Mouse (Mus musculus) monocyte, adult 5-6 weeks (primary cell): ENCODE measurements around the gene Batf3. TPM values are rescaled to one million over a fixed set of nuclear protein-coding genes. Genes with fewer than 3 reads are reported as not detected.
"Not testable (repeated sequence)": the region's sequence is repeated elsewhere in the genome, so short reads cannot be mapped to it uniquely, and the experiment has no call there.

Experiments
- ATAC-seq: fragments of 153-309, 156-312 bp; replicated peaks from 2 replicates; pipeline ENCODE4 v1.8.0; 2017; ENCODE audit warnings: mild to moderate bottlenecking; ENCODE audit not compliant: low TSS enrichment, insufficient number of reproducible peaks, severe bottlenecking, poor library complexity, low FRiP score
- total RNA-seq: library from RNA; stranded (forward); fragments of 200-1000, 200-491, 200-594 nt; gene quantifications from 3 replicates; pipeline ENCODE4 v1.2.3, GENCODE M21; 2017

Batf3 gene
- total RNA-seq, 1 experiment from 2014 or later: 2.3 TPM

DNA sequence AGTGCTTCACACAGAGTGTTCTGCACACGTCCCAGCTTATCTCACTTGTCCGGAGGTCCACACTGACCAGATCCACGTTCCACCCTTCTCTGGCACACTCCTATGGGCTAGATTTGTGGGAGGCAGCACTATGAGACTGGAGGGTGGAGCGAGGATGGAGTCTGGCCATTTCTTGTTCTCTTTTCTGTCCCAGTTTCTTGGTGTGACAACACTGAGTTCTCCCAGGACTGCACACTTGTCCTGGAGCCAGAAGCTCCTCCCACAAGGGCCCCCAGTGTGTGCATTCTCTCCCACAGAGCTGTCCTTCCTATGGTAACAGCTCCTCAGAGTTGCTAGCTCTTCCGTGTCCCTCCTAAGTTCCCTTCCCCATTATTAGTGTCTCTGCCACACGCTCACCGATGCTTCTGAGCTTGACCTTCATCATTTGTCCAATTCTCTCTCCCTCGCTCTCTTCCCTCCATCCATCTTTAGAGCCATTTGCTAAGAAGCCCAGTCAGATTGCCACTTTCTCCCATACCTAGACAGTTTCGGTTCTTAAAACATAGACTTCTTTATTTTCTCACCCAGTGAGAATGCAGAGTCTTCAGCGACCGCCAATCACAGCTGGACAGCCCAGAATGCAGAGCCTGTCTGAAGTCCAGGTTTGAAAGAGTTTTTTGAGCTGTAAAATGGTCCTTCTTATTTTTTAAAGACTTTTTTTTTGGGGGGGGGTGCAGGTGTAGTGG is 18.0 kb downstream of the Batf3 start:
- ATAC-seq: no peak

- ATAC-seq: no peak
These were observed 25.1 kb downstream of the Batf3 start for GRCm38 (mm10) chr1:191122744-191123143.

DNA sequence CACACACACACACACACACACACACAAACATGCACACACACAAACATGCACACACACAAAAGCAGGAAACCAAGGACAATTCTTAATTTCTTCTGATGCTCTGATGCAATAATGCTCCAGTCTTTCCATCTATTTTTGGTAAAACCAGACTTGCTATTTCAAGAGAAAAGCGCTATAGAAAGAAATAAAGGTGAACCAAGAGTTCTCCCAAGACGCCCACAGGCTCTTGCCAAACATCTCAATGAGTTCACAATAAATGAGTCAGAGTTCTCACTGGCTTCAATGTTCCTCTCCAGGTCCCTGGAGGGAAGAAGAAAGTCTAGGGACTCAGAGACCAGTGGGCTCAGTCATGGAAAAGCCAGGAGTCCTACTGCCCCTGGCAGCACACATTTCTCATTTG is 26.0 kb downstream of the Batf3 start:
- ATAC-seq: no peak

DNA sequence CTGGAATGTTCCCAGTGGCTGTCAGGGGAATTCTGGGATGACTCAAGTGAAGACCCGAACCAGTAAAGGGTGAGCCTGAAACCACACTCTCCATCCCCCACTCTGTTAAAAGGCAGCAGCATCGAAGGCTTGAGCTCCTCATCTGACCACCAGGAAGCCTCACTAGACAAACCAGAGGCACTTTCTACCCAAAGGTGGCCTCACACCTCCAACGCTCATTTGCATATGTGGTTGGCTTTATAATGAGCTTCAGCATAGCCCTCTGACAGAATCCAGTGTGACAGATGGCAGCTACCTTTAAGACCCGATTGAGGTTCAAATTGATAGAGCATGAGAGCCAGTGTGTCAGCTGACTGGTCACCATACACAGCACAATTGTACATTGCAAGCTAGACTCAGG is 26.6 kb downstream of the Batf3 start:
- no peak for ATAC-seq

GRCm38 (mm10) chr1:191125811-191126638 is 28.4 kb downstream of the Batf3 start:
- ATAC-seq: peak; percentile 92

- ATAC-seq: no peak
These were observed 34.0 kb downstream of the Batf3 start for GRCm38 (mm10) chr1:191131692-191132091.

- ATAC-seq: no peak
These were observed 34.6 kb downstream of the Batf3 start for GRCm38 (mm10) chr1:191132240-191132639.

- ATAC-seq: no peak
These were observed 35.3 kb downstream of the Batf3 start for GRCm38 (mm10) chr1:191132934-191133333.

DNA sequence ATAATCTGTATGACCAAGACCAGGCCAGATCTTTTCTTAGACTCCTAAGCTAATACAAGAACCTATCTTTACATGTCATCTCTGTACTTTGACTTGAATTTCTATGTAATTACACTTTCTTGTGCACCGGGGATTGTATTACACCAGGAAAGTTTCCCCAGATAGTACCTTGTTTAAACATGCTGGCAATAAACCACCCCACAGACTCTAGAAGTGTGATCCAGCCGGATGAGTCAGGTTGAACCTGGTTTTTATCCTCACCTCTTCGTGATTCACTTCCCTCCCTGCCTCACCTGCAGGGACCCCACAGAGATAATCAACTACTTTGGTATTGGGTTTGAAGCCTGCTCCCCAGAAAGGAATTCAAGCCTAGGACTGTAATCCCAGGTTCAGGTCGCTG is 37.8 kb downstream of the Batf3 start:
- ATAC-seq: no peak

DNA sequence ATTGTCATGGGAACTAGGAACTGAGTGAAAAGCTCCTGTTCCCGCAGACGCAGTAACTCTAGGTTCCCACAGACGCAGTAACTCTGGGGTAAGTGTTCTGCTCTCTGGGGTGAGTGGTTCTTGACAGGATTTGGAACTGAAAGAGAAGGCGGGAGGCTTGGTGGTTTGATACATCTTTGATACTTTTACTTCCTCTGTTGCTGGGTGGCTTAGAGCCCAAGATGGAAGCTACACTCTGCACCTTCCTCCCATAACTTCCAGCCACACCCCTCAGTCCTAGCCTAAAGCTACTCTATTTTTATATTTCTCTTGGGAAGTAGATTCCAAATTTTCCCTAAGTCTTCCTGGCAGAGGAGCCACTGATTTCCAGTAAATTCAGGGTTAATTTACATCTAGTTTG is 40.8 kb downstream of the Batf3 start:
- no peak for ATAC-seq

DNA sequence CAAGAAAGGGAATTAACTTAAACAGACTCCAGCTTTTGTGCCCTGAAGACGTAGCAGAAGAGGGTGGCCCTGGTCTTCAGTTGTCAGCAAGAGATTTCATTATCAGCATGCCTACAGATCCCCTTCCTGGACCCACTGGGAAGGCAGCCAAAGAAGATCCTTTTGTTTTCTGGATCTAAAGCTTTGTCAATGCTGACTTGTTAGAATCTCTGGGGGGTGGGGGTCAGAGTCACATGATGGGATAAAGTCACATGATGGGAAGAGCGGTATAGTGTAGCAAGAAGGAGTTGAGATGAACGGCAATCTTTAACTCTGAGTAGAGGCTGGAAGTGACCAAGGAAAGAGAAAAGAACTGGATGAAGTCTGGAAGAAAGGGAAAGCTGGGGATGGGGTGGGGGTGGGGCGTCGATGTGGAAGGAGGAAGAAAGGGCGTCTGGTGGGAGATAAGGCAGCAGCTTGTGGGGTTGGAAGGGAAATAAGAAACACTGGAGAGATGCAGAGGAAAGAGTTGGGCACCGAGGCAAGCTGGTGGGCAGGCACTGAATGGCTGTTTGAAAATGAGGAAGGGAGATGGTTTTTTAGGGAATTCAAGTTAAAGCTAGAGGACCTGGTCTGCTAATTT is 41.3 kb downstream of the Batf3 start:
- no peak for ATAC-seq

DNA sequence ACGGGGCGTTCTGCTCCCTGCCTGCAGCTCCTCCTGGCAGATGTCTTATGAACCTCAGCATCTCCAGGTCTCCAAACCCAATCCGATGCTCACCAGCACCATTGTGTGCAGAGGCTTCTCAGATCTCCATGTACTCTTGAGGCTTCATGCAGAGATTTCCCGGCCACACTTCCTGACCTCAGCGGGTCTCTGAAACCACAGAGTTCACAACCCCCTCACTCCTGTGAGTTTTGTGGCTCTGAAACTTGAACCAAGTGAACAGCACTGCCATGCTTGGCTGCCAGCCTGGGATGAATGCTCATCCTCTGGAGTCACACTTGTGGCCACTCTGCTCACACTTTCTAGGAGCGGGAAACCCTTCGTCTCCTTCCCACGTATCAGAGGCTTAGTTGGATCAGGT is 43.3 kb downstream of the Batf3 start:
- ATAC-seq: no peak

DNA sequence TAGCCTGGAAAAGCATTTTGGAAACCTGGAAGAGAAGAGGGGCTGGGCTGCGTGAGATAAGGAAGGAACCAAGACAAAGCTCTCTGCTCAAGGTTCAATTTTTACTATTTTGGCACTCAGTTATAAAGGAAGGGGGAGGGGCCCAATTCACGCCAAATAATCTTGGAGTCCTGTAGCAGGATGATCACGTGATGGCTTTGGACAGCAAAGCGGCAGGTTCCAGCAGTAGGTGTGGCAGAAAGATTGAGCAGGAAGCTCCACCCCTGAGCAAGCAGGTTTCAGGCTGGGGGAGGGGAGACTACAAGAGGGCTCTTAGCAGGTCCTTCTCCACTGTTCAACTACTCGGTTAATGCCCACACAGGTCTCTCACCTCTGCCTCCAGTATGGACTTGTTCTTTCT is 51.8 kb downstream of the Batf3 start:
- not testable (repeated sequence) for ATAC-seq

- ATAC-seq: no peak
These were observed 53.4 kb downstream of the Batf3 start for GRCm38 (mm10) chr1:191150924-191151605.

- ATAC-seq: peak; percentile 83
These were observed 55.4 kb downstream of the Batf3 start for GRCm38 (mm10) chr1:191153052-191153451.

- no peak for ATAC-seq
These were observed 56.7 kb downstream of the Batf3 start for GRCm38 (mm10) chr1:191154314-191154713.
